Mouse (Mus musculus) kidney, adult 11 months (tissue): ENCODE results near the gene Cyp4v3.
A peak's percentile ranks its signal among the peaks of the same experiment; 100 is the strongest.

Experiments used
- DNase-seq: peaks from one replicate; pipeline ENCODE4 v3.0.0; 2022

The Cyp4v3 gene

GRCm38 (mm10) chr8:45310967-45311366, 22.0 kb downstream of the Cyp4v3 start:
- no peak for DNase-seq

DNA sequence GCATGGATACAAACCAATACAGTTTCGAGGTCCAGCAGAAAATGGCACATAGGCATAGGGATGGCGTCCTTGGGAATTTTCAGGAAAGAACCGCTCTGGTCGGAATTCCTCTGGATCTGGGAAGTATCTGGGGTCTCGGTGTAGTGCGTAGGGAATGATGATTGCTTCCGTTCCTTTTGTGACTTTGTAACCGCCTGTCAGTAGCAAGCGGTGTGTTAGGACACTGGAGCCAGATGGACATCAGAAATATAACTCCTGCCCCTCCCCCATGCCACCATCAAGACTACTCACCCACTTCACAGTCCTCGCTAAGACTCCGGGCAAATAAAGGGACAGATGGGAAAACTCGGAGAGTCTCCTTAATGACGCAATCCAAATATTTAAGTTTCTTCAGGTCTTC, 24.6 kb downstream of the Cyp4v3 start, which contains the start of gene Gm45753:
TSS of gene Gm45753 (minus strand) at position 101 of the 400 bp plus-strand sequence.
- no peak for DNase-seq

GRCm38 (mm10) chr8:45305479-45305878, 27.5 kb downstream of the Cyp4v3 start:
- DNase-seq = no peak

- no peak for DNase-seq
Observed at GRCm38 (mm10) chr8:45304354-45304753, 28.7 kb downstream of the Cyp4v3 start.

GRCm38 (mm10) chr8:45302390-45302789, 30.6 kb downstream of the Cyp4v3 start:
- no peak for DNase-seq

DNA sequence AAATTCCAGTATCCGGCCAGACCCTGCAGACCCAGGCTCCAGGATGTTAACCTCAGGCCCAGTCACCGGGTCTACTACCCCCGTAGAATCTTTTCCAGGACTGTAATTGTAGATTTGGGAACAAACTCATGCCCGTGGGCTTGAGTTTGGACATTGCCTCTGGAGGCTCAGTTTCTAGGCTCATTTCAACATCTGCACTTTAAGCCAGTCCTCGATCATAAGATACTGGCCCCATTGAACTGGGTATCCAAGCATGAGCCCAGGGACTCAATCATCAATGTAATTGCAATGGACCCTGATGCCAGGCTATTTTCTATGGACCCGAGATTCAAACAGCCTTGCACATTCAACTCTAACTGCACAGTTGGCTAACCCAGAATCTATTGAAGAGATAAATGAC, 37.7 kb downstream of the Cyp4v3 start:
- DNase-seq = no peak

DNA sequence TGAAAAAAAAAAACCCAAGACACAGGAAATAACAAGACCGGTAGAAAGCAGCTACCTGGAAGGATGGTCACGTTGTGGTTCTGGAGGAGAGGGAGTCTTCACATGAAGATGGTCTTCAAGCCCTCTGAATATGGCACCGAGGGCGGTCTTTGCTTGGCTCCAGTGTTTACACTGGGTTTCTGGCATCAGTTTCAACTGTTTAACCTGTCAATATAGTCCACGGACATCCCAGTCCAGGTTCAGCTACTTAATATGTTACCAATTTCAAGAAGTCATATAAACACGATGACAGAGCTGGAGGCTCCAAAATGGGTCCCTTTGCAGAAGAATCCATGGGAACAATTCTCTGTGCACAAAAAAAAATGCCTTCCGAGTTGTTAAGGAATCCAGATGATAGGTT, 38.3 kb downstream of the Cyp4v3 start, which contains the start of gene Klkb1:
TSS of gene Klkb1 (minus strand) at position 173 of the 400 bp plus-strand sequence.
- no peak for DNase-seq

- no peak for DNase-seq
Observed at GRCm38 (mm10) chr8:45291790-45292189, 41.2 kb downstream of the Cyp4v3 start.

DNA sequence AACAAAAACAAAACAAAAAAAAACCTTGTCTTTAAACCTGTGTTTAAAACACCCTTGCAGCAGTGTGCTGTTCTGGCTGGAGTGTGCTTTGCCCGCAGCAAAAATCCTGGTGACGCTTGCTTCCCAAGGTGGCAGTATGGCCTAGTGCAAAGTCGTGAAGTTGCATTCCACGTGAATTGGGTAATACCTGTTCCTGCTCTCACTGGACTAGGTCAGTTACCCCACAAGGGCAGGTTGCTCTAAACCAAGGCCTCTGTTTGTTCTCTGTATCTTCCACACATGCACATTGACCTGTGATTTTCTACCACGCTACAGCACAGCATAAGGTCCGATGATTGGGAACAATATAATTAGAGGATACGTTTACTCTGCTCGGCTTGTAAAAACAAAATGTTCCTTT, 51.4 kb downstream of the Cyp4v3 start:
- DNase-seq = peak; percentile 19

DNA sequence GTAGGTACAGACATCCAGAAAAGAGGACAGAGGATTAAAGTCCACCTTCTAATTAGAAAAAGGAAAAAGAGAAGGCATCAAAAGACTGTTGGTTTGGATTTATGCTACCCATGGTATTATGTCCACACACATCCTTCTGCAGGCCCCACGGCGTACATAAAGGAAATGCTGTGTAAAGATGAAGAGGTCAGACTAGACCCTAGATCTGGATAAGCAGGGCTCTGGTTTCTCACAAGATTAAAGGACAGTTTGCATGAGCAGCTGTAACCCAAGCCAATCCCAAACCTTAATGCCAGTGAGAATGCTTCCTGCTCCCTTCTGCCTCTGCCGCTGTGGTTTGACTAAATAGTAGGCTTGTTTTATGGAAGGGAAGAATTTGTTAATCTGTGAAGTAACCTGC, 55.6 kb downstream of the Cyp4v3 start:
- DNase-seq = no peak

GRCm38 (mm10) chr8:45274317-45274716, 58.7 kb downstream of the Cyp4v3 start:
- no peak for DNase-seq

DNA sequence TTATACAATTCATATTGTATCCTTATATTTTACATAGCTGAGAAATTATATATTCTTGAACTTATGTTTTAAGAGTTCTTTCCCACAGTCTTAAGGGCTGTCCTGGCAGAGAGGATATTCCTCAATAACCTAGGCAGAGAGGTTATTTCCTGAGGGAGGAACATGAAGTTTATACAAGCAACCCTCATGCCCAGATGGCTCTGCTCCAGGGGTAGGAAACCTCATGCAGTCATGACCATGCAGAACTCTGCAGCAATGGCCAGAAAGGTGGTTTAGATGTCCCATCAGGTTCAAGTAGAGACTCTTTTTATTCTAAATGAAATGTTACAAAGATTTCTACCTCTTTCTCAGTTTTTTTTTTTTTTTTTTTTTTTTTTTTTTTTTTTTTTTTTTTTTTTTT, 64.0 kb downstream of the Cyp4v3 start:
- no peak for DNase-seq

- DNase-seq = no peak
Observed at GRCm38 (mm10) chr8:45268485-45268884, 64.5 kb downstream of the Cyp4v3 start.

DNA sequence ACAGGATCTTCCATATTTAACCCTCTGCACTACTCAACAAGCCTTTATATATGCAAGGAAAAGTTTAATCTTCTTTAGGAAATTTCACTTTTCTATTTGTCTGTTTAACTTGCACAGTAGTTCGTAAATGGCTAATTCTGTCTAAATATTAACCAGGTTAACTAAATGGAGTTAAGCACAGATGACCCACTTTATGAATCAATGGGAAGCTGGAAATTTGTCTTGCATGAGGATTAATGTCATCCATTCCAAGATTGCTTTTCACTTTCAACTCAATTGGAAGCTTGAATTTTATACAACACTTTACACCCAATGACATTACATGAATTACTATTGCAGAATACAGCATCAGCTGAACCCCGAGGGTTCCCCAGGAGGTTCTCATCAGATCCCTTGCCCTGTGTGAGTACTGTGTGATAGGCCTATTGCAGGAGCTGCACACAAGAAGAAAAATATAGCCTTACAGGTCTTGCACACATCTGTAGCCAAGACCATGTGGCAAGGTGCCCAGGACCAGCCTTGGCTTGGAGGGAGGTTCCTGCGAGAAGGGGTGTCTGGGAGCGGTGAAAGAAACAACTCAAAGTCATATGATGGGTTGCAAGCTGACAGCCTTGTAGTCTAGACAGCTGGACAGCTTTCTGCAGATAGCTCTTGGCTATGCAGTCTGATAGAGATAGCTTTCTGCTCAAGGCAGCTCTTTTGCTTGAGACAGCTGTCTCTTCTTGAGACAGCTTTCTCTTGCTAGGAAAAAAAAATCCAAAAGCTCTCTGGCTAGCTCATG, 65.2 kb downstream of the Cyp4v3 start:
- no peak for DNase-seq

DNA sequence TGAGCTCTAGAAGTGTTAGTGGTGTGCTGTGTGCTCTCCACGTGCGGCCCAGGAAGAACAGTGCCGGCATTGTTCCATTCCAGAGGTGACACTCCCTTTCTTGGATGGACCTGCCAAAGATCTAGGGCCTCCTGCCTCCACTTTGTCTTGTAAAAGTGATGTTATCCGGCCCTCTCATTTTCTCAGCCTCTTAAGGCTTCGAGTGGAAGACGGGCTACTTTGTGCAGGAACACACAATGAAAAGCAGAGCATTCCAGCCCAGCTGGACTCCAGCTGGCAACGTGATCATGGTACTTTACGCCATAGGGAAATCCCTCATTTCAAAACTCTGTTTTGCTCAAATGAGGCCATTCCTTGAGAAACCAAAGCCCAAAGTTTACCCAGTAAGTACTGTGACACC, 66.0 kb downstream of the Cyp4v3 start:
- no peak for DNase-seq

DNA sequence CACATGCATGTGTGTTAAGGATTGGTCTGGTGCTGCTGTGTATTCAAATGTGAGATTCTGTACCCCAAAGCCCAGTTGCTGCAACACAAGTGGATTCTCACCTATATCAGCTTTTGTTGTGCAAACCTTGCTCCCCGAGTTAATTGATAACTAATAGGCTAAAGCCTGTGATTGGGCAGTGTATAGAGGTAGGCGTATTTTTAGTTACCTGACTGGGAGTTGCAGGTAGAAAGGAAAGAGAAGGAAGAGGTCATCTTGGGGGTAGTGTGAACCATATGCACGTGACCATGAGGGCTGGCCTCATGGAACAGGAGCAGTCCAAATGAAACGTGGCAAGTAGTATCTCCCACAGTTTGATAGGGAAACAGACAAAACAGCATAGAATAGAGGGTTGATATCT, 68.1 kb downstream of the Cyp4v3 start:
- no peak for DNase-seq

- DNase-seq = no peak
Observed at GRCm38 (mm10) chr8:45262851-45263250, 70.2 kb downstream of the Cyp4v3 start.

- DNase-seq = no peak
Observed at GRCm38 (mm10) chr8:45261920-45262319, 71.1 kb downstream of the Cyp4v3 start, which contains the start of gene F11. F11 (minus strand) TSS chr8:45262031.

DNA sequence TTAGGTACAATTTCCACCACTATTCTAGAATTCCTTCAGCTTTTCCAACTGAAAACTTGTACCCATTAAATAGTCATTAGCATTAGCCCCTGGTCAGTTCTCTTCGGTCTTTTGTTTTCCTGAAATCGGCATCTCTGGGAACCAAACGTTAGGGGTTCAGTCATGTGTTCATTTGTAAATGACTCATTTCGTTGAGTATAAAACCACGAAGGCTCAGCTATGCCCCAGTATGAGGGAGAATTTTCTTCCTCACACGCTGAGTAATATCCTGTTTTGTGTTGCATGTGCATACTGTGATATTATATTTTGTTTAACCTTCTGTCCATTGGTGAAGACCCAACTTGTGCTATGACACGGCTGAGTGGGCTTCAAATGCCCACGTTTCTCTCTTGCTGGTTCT, 74.6 kb downstream of the Cyp4v3 start:
- no peak for DNase-seq

DNA sequence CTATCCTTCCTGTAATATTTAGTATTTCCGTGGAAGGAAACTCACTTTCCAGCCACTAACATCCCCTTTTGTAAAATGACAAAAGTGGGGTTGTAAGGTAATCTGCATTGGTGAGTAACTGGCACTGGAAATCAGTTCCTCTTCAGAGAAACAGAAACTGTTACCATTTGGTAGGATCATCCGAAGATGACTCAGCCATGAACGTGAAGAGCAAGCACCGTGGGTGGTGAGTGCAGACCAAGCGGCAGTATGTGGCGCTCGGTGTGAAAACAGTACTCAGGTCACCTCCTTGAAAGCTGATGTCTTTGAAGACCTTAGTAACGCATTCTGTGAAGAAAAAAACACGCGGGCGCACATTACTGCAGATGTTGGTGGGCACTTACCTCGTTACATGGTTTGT, 78.0 kb downstream of the Cyp4v3 start:
- DNase-seq = no peak
